Mouse (Mus musculus) erythroblast, embryonic 14.5 days (primary cell): ENCODE results near the gene Gpr108.

Source experiments
- GATA1 ChIP-seq: IDR thresholded peaks from 2 replicates; pipeline ENCODE4 v1.6.1; 2012; ENCODE audit warnings: low read length, inconsistent platforms, mixed read lengths
- TAL1 ChIP-seq: IDR thresholded peaks from 3 replicates; pipeline ENCODE4 v1.6.1; 2012; ENCODE audit warnings: low read length, inconsistent platforms, mixed read lengths

DNA sequence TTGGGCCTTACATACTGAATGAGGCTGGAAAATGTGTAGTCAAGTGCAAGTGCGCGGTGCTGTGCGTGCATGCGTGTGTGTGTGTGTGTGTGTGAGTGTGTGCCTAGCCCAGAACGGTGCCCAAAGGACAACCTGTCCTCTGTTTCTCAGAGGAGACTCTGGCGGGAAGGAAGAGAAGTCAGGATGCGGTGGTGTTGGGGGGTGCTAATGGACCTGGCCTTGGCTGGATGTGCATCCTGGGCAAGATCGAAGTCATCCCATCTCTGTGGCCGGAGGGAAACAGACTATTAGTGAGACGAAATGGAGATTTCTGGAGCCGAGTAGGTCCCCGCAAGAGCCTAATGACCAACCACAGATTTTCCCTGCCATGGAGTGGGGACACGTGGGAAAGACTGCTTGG lies 525 bp upstream of the Gpr108 start:
- no peak for TF ChIP-seq GATA1
- no peak for TF ChIP-seq TAL1
